Mouse (Mus musculus) stomach, postnatal 0 days (tissue): Measurements from ENCODE around the gene Kat2b.

Experiments used
- CTCF ChIP-seq: IDR thresholded peaks from 2 replicates; pipeline ENCODE4 v1.5.1; 2016; ENCODE audit warnings: antibody characterized with exemption, low read depth, mild to moderate bottlenecking, moderate library complexity
- EP300 ChIP-seq: optimal IDR thresholded peaks from 2 replicates; pipeline ENCODE3; 2016; ENCODE audit warnings: antibody characterized with exemption

DNA sequence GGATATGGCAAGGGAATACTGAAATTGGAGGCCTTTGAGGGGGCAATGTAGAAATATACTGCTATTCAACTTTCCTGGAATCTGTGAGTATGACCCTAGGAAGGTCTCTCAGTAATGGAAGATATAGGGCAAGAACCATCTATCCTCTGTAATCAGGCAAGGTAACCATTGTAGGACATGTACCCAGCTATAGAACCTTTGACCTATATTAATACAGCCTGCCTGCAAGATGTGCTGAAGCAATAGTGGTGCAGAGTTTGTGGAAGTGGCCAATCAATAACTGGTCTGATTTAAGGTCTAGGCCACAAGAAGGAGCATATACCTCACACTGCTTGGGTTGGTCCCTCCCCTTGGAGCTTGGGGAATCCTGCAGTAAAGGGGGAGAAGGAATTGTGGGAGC is 46.2 kb upstream of the Kat2b start:
- TF ChIP-seq CTCF, result no peak
- TF ChIP-seq EP300, result no peak
